Mouse (Mus musculus) olfactory bulb, adult 2 months (tissue): ENCODE data around the gene Ccdc146. TPM values are rescaled to one million over a fixed set of nuclear protein-coding genes. Genes with fewer than 3 reads are reported as not detected.

ENCODE experiments used
- H3K27ac ChIP-seq: fragments of 200-500 bp; 2 replicates; pipeline ENCODE4 v1.5.1; 2012; ENCODE audit warnings: low read depth, low read length; ENCODE audit not compliant: insufficient read depth
- H3K4me1 ChIP-seq: fragments of 200-500 bp; 2 replicates; pipeline ENCODE4 v1.6.1; 2012; ENCODE audit warnings: low read length; ENCODE audit not compliant: control insufficient read depth, insufficient read depth
- H3K4me3 ChIP-seq: fragments of 200-500 bp; 2 replicates; pipeline ENCODE4 v1.5.1; 2012; ENCODE audit warnings: mild to moderate bottlenecking, low read depth, low read length, moderate library complexity; ENCODE audit not compliant: insufficient read depth
- CTCF ChIP-seq: fragments of 200-500 bp; IDR thresholded peaks from 2 replicates; pipeline ENCODE4 v1.5.1; 2012; ENCODE audit warnings: low read depth, mild to moderate bottlenecking, low read length, moderate library complexity; ENCODE audit not compliant: insufficient read depth
- POLR2A ChIP-seq: fragments of 200-500 bp; IDR thresholded peaks from 2 replicates; pipeline ENCODE4 v1.6.1; 2012; ENCODE audit warnings: mild to moderate bottlenecking, low read depth, low read length, moderate library complexity; ENCODE audit not compliant: insufficient read depth
- WGBS: fragments of 180-500 bp; shearing (Covaris S2); methylation state at CpG from one replicate; pipeline ENCODE4 v1.1.7; 2018; 5-methylcytosine and 5-hydroxymethylcytosine counted together
- polyA plus RNA-seq: library from polyadenylated mRNA; stranded (reverse); fragments of >200 nt; gene quantifications from 2 replicates; pipeline ENCODE4 v1.2.4, GENCODE M21; 2012; ENCODE audit warnings: low replicate concordance; ENCODE audit not compliant: missing spikeins, insufficient read depth, insufficient read length

Gene Ccdc146
- polyA plus RNA-seq, 1 experiment = not detected

DNA sequence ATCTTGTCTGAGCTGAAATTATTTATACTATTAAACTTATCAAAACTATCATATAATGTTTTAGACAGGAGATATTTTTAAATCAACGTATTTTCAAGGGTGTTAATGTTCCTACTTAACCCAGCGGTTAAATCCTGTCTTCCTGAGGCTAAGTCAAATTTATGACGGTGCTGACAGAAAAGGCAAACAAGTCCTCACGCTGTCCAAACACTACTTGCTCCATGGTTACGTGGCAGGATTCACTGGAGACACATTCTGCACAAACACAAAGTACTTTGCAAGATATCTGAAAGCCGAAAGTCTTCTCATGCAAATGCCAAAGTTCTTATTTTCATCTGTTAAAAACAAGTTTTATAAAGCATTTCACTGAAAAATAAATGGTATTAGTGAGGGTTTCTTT is 42.5 kb downstream of the Ccdc146 start:
- H3K4me1 ChIP-seq = no peaks in the 10 kb centered on the region
- H3K4me3 ChIP-seq = no peak overlapping the region
- WGBS = 79% methylated on average over 6 of the region's 6 CpGs
- TF ChIP-seq POLR2A = no peak
- TF ChIP-seq CTCF = no peak
- no peak overlapping the region for H3K27ac ChIP-seq

DNA sequence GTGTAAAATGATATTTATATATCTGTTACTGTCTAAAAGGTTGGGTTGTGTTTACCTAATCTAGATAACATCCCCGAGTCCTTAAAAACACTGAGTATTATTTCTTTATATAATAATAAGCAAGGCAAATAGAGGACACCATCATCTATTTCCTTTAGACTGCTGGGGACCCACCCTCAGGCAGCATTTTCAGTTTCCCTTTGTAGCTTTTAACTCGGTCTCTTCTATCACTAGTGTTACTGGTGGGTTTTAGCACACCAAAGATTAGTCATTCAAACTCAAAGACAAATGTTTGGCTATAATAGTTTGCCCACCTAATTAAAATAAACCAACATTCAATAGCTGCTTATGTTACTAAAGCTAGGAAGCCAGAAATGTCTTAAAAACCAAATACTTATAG is 46.1 kb downstream of the Ccdc146 start:
- no peak overlapping the region for H3K4me3 ChIP-seq
- H3K27ac ChIP-seq = no peak overlapping the region
- WGBS = 88% methylated on average over 2 of the region's 2 CpGs
- TF ChIP-seq CTCF = no peak
- no peak for TF ChIP-seq POLR2A
- H3K4me1 ChIP-seq = no peaks in the 10 kb centered on the region

DNA sequence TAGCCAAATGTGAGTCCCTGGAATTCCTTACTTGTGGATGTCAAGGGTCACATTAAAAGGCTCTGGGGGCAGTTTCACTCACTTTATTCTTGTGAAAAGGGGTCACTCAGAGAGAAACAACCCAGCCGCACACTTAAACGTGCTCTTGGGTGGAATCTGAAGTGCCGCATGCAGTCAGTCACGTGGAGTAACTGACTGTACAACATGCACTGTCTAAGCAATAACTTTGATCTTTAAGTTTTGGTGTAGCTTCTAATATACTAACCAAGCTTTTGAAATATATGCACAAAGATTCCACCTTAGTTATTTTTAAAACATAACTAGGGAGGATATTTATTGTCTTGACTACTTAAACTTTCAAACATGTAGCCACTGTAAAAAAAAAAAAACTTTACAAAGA is 47.5 kb downstream of the Ccdc146 start:
- H3K4me1 ChIP-seq = peaks cover 8% of the 10 kb centered on the region
- 84% methylated on average over 4 of the region's 4 CpGs for WGBS
- no peak overlapping the region for H3K4me3 ChIP-seq
- TF ChIP-seq CTCF = no peak
- no peak for TF ChIP-seq POLR2A
- H3K27ac ChIP-seq = no peak overlapping the region

DNA sequence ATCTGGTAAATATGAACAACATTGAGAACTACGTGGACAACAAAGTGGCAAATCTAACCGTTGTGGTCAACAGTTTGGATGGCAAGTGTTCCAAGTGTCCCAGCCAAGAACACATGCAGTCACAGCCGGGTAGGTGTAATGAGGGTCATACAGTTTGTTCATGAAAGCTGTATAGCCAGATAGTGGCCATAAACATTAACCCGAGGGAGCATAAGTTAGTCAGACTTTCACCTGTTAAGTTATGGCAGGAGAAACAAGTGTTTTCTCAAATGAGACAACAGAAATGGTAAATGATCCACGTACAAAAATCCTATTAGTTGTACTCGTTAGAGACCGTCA is 51.3 kb downstream of the Ccdc146 start:
- H3K27ac ChIP-seq = no peak overlapping the region
- peaks cover 8% of the 10 kb centered on the region for H3K4me1 ChIP-seq
- 63% methylated on average over 7 of the region's 7 CpGs for WGBS
- H3K4me3 ChIP-seq = no peak overlapping the region
- TF ChIP-seq CTCF (no peak), POLR2A (no peak)

DNA sequence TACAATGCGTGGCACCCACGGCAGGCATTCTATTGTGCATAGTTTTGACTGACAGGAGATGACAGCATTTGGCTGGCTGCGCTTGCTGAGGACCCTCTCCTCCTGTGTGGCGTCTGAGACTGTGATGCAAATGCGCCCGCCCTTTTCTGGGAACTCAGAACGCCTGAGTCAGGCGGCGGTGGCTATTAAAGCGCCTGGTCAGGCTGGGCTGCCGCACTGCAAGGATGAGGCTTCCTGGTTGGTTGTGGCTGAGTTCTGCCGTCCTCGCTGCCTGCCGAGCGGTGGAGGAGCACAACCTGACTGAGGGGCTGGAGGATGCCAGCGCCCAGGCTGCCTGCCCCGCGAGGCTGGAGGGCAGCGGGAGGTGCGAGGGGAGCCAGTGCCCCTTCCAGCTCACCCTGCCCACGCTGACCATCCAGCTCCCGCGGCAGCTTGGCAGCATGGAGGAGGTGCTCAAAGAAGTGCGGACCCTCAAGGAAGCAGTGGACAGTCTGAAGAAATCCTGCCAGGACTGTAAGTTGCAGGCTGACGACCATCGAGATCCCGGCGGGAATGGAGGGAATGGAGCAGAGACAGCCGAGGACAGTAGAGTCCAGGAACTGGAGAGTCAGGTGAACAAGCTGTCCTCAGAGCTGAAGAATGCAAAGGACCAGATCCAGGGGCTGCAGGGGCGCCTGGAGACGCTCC is 51.8 kb downstream of the Ccdc146 start, which contains the start of gene Fgl2:
TSS of gene Fgl2 (plus strand) at position 150 of the 687 bp plus-strand sequence.
- peaks cover 8% of the 10 kb centered on the region for H3K4me1 ChIP-seq
- WGBS = 5% methylated on average over 31 of the region's 31 CpGs
- H3K4me3 ChIP-seq = peak within 1 kb of the TSS; percentile 52
- H3K27ac ChIP-seq = no peak within 1 kb of the TSS
- TF ChIP-seq POLR2A = no peak
- TF ChIP-seq CTCF = no peak

DNA sequence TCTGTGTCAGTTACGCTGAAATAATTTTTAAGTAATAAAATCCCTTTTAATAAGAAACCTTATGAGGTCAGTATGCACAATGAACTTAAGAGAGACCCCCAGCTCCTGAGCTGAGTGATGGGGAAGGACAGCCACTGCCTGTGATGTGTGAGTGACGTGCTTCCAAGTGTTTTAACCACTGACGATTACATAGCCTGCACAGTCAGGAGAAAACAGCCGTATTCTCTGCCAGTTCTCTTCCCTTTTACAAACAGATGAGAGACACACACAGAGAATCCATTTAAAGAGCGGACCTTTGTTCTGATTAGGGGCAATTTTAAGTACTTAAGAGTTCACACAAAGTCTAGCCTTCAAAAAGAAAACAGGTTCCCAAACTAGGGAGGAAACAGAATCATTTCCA is 52.6 kb downstream of the Ccdc146 start:
- Histone ChIP-seq H3K4me3 (no peak overlapping the region), H3K4me1 (peaks cover 8% of the 10 kb centered on the region), H3K27ac (no peak overlapping the region)
- WGBS = 43% methylated on average over 5 of the region's 5 CpGs
- TF ChIP-seq POLR2A (no peak), CTCF (no peak)

DNA sequence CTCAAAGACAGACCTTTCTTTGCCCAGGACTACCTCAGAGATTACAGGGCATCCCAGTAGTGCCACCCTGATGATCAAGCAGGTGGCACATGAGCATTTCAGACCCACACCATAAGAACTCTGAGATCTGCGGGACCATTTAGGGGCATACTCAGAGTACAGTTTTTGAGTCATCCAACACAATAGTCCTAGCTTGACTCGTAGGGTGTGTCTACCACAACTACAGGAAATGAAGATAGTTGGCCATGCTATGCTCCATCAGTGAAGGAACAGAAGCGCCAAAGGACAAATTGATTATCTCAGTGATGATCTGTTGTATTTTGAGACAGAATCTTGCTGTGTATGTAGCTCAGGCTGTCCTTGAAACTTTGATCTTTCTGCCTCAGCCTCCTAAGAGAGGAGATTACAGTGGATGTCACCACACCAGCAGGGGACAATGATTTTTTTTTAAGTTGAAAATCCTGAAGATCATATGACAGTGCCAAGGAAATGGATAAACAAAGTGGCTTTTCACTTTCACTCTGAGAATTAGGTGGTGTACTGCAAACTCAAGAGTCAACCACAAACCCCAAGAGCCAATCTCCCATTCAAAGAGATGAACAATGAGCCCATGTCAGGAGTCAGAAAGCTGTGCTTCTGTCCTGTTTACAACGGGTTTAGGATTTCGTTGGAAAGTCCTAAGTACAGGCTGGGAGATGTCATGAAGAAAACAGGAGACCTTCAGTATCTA is 54.1 kb downstream of the Ccdc146 start:
- H3K4me3 ChIP-seq = no peak overlapping the region
- 90% methylated on average over 5 of the region's 5 CpGs for WGBS
- peaks cover 8% of the 10 kb centered on the region for H3K4me1 ChIP-seq
- TF ChIP-seq POLR2A (no peak), CTCF (no peak)
- H3K27ac ChIP-seq = no peak overlapping the region

DNA sequence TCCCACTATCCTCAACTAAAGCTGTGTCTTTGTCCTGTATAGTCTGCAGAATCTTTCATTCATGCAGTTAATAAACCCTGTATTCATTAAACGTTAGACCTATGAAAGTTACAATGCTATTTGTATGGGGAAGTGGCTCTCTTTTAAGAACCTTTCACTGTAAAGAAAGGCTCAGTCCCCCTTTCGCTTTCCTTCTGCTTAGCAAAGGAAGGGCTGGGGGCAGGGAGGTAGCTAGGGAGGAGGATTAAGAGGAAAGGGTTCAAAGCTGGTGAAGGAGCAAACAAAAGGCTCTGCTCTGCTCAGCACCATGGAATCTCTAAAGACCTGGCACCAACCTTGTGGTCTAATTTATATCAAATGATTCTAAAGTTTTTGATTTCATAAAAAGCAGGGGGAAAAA is 57.0 kb downstream of the Ccdc146 start:
- no peak overlapping the region for H3K4me3 ChIP-seq
- no peak for TF ChIP-seq POLR2A
- no peak for TF ChIP-seq CTCF
- WGBS = 64% methylated on average over 2 of the region's 2 CpGs
- no peak overlapping the region for H3K27ac ChIP-seq
- peaks cover 2% of the 10 kb centered on the region for H3K4me1 ChIP-seq

DNA sequence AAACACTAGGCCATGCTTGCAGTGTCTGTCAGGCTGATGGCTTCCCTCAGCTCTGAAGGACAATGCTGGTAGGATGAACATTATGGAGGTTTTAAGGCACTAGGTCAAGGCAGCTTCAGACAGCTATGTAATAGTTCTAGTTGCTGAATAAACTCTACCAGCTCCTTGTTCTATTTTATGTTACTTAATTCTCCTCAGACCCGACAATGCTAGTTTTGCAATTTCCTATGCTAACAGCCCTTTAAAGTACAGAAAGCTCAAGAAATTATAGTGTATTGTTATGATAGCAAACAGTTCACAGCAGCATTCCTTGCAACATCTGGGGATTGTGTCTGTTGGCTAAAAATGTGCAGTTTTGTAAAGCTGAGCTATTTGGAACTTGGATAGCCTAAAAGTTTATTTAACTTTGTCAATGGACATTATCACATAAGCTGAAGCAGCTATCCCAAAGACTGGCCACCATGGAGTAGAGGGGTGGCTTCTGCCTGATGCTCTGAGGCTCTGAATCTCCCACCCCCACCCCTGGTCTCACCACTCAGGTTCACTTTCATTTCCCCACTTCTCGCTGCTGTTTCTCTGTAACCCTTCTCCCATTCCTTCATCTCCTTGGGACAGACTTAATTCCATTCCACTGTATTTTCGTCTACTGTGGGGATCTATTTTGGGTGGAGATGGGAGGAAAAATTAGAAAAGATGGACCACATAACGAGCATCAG is 58.0 kb downstream of the Ccdc146 start:
- no peaks in the 10 kb centered on the region for H3K4me1 ChIP-seq
- TF ChIP-seq POLR2A (no peak), CTCF (no peak)
- WGBS = 54% methylated on average over 4 of the region's 4 CpGs
- H3K4me3 ChIP-seq = no peak overlapping the region
- no peak overlapping the region for H3K27ac ChIP-seq
